Mouse (Mus musculus): ENCODE results near the gene Peak1.

- no peak for TF ChIP-seq CTCF (IDR thresholded peaks at IDR 0.05)
- no peak for TF ChIP-seq EP300 (IDR thresholded peaks at IDR 0.05)
These were observed 183.3 kb downstream of the Peak1 start for GRCm38 (mm10) chr9:56234561-56234960.

Data from lung, postnatal 0 days (tissue).